In the genomic region with DNA sequence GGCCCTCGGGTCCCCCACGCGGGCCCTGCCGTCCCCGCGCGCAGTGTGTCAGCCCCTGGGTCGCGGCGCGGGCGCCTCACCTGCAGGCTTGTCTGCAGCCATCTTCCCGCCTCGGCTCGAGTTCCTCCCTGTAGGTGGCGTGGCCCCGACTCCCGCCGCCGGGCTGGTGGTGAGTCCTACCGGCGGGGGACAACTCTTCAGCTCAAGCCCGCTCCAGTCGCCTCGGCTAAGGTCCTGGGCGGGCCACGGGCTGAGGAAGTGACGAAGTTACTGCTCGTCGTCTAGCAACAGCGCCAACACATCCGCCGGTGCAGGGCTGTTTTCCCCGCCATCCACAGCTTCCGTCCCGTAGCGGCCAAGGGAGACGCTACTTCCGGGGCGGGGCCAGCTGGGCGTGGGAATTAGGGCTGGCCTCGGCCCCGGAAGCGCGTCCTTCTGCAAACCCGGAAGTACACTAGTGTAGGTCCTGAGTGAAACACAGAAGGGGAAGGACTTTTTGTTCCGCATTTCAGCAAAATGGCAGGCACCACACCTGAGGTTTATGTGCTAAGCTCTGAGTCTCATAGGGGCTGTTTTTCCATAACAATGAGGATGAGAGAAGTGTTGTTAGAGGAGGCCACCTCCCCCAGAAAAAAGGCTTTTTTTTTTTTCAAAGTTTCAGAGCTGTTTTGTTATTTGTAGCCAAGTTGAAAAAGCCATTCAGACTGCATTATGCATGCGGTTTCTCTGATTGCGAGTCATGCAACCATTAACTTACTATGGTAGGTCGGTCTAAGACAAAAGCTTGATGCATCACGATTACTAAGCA, we compare ENCODE assay signal across 8 mouse cellular contexts. TPM values are rescaled to one million over a fixed set of nuclear protein-coding genes. Genes with fewer than 3 reads are reported as not detected.
DNase-seq lines count a peak whose midpoint lies in the region; ATAC-seq and TF ChIP-seq lines count a peak whose summit lies in the region.

A gene (minus strand): TSS at position 346 of the 808 bp plus-strand sequence.

- peak; percentile 79 for TF ChIP-seq POLR2A in CH12.LX (IDR thresholded peaks at IDR 0.05; ENCODE audit: low read depth, low read length)

- no peaks in the 10 kb centered on the region for H3K9me3 ChIP-seq in CH12.LX (replicated peaks; ENCODE audit: low read length)
- H3K9me3 ChIP-seq in forebrain, embryonic 11.5 days (ENCODE audit: control insufficient read depth, low read length) = no peaks in the 10 kb centered on the region
- H3K9me3 ChIP-seq in heart, embryonic 16.5 days (replicated peaks; ENCODE audit: control insufficient read depth, low read length) = no peaks in the 10 kb centered on the region
- no peaks in the 10 kb centered on the region for H3K9me3 ChIP-seq in liver, embryonic 15.5 days (replicated peaks)
- H3K9me3 ChIP-seq in neural tube, embryonic 12.5 days = no peaks in the 10 kb centered on the region

- peak within 1 kb of the TSS; percentile 76 for H3K4me2 ChIP-seq in CH12.LX (ENCODE audit: insufficient read depth, low read depth, poor library complexity, severe bottlenecking)
- H3K4me2 ChIP-seq in forebrain, embryonic 11.5 days (ENCODE audit: low read depth, low read length, severe bottlenecking) = peak within 1 kb of the TSS; percentile 65
- peak within 1 kb of the TSS; percentile 91 for H3K4me2 ChIP-seq in heart, embryonic 16.5 days (ENCODE audit: low read depth, low read length)
- peak within 1 kb of the TSS; percentile 85 for H3K4me2 ChIP-seq in liver, embryonic 15.5 days
- H3K4me2 ChIP-seq in neural tube, embryonic 12.5 days (replicated peaks) = peak within 1 kb of the TSS; percentile 90

- in situ Hi-C loops in CH12.LX (cut with MboI; ENCODE audit: low pct_ligation_motif_present, low pct_unique_long_range_greater_than_20kb, low sequenced_read_pairs) = loop anchor here (10.0 kb wide), 3 partner anchors 85 to 285 kb away; no protein-coding TSS in a partner anchor

- H3K4me1 ChIP-seq in CH12.LX (ENCODE audit: control insufficient read depth in 1 of 2, insufficient read depth in 2 of 2) = peaks cover 8 to 37% of the 10 kb centered on the region in 2 experiments
- peaks cover 2% of the 10 kb centered on the region; the same call in 1 of the 2 replicates for H3K4me1 ChIP-seq in forebrain, embryonic 11.5 days (replicated peaks; ENCODE audit: control insufficient read depth, insufficient read depth, low read length)
- H3K4me1 ChIP-seq in heart, embryonic 16.5 days (ENCODE audit: control insufficient read depth, insufficient read depth, low read length) = peaks cover 18% of the 10 kb centered on the region
- peaks cover 31% of the 10 kb centered on the region for H3K4me1 ChIP-seq in liver, embryonic 15.5 days (replicated peaks)
- peaks cover 20% of the 10 kb centered on the region for H3K4me1 ChIP-seq in neural tube, embryonic 12.5 days

- no peak for TF ChIP-seq RAD21 in CH12.LX (IDR thresholded peaks at IDR 0.05; ENCODE audit: low read depth, low read length)

- H3K27ac ChIP-seq in CH12.LX (ENCODE audit: insufficient read depth, low read depth) = peak within 1 kb of the TSS; percentile 73
- H3K27ac ChIP-seq in forebrain, embryonic 11.5 days (ENCODE audit: low read depth, low read length) = peak within 1 kb of the TSS; percentile 57
- peak within 1 kb of the TSS; percentile 81 for H3K27ac ChIP-seq in heart, embryonic 16.5 days (ENCODE audit: low read length)
- peak within 1 kb of the TSS; percentile 82 for H3K27ac ChIP-seq in liver, embryonic 15.5 days (replicated peaks)
- H3K27ac ChIP-seq in neural tube, embryonic 12.5 days = no peak within 1 kb of the TSS

- DNase-seq in CH12.LX (ENCODE audit: extremely low read depth) = peak; percentile 99
- peak; percentile 98 for DNase-seq in c-Kit-positive CD71-positive TER-119-negative erythroid progenitor cells, embryonic 14.5 days (ENCODE audit: low read depth)
- DNase-seq in forebrain, embryonic 11.5 days (ENCODE audit: low spot score) = peak; percentile 99
- DNase-seq in kidney, postnatal 36 days = peak; percentile 98 to 100
- DNase-seq in telencephalon, adult 2 months (ENCODE audit: low read depth, low spot score) = peak; percentile 96

- TF ChIP-seq EP300 in CH12.LX (IDR thresholded peaks at IDR 0.05; ENCODE audit: low read length) = no peak

- dilution Hi-C loops in CH12.LX (cut with MboI; ENCODE audit: extremely low pct_ligation_motif_present, extremely low pct_unique_long_range_greater_than_20kb, low sequenced_read_pairs) = no loop called here

- peak within 1 kb of the TSS; percentile 79 for H3K9ac ChIP-seq in CH12.LX (ENCODE audit: insufficient read depth, low read depth)
- H3K9ac ChIP-seq in forebrain, embryonic 11.5 days (ENCODE audit: low read length) = peak within 1 kb of the TSS; percentile 82
- H3K9ac ChIP-seq in heart, embryonic 16.5 days (ENCODE audit: low read length) = peak within 1 kb of the TSS; percentile 86
- H3K9ac ChIP-seq in liver, embryonic 15.5 days = peak within 1 kb of the TSS; percentile 77
- H3K9ac ChIP-seq in neural tube, embryonic 12.5 days = peak within 1 kb of the TSS; percentile 74

- peak; percentile 98 for ATAC-seq in forebrain, embryonic 11.5 days (replicated peaks; ENCODE audit: low FRiP score)
- ATAC-seq in heart, embryonic 16.5 days (replicated peaks; ENCODE audit: extremely low read depth, insufficient read depth, low FRiP score) = peak; percentile 99
- ATAC-seq in liver, embryonic 15.5 days (ENCODE audit: insufficient read depth) = peak; percentile 98
- ATAC-seq in neural tube, embryonic 12.5 days (ENCODE audit: low FRiP score, low read depth) = peak; percentile 99

- H3K36me3 ChIP-seq in CH12.LX (replicated peaks in 1 of 2; ENCODE audit: control insufficient read depth in 1 of 2, insufficient read depth in 1 of 2, low read length in 1 of 2) = peaks cover 0 to 28% of the 10 kb centered on the region in 2 experiments
- no peaks in the 10 kb centered on the region for H3K36me3 ChIP-seq in forebrain, embryonic 11.5 days (ENCODE audit: control insufficient read depth, insufficient read depth, low read length)
- no peaks in the 10 kb centered on the region for H3K36me3 ChIP-seq in heart, embryonic 16.5 days (ENCODE audit: control insufficient read depth, insufficient read depth)
- no peaks in the 10 kb centered on the region; the same call in 1 of the 2 replicates for H3K36me3 ChIP-seq in liver, embryonic 15.5 days (replicated peaks)
- H3K36me3 ChIP-seq in neural tube, embryonic 12.5 days = peaks cover 11% of the 10 kb centered on the region; the same call in 1 of the 2 replicates

- H3K79me2 ChIP-seq in CH12.LX (replicated peaks; ENCODE audit: control insufficient read depth, extremely low read depth, insufficient read depth, poor library complexity, severe bottlenecking) = peaks cover 45% of the 10 kb centered on the region

- peak in 1 of 2 experiments; percentile 26; a peak in 2 of 4 replicates for TF ChIP-seq CTCF in CH12.LX (conservative IDR thresholded peaks at IDR 0.05 in 1 of 2, IDR thresholded peaks at IDR 0.05 in 1 of 2; ENCODE audit: low read depth in 2 of 2, low read length in 2 of 2)

- H3K27me3 ChIP-seq in CH12.LX (replicated peaks) = no peaks in the 10 kb centered on the region
- no peaks in the 10 kb centered on the region; the same call in 1 of the 2 replicates for H3K27me3 ChIP-seq in forebrain, embryonic 11.5 days (ENCODE audit: control insufficient read depth, insufficient read depth, low read length)
- H3K27me3 ChIP-seq in heart, embryonic 16.5 days (ENCODE audit: control insufficient read depth, insufficient read depth, low read length) = peaks cover 8% of the 10 kb centered on the region
- peaks cover 20% of the 10 kb centered on the region for H3K27me3 ChIP-seq in liver, embryonic 15.5 days
- H3K27me3 ChIP-seq in neural tube, embryonic 12.5 days (replicated peaks) = 0 out of 2 replicates have a peak, but pooled peaks cover 3% of the 10 kb centered on the region

- H3K4me3 ChIP-seq in CH12.LX (replicated peaks in 1 of 3; ENCODE audit: low read depth in 2 of 3, low read length in 2 of 3, poor library complexity in 1 of 3) = peak within 1 kb of the TSS; percentile 73 to 99 (median 79)
- peak within 1 kb of the TSS; percentile 79 for H3K4me3 ChIP-seq in forebrain, embryonic 11.5 days (ENCODE audit: low read depth, low read length)
- peak within 1 kb of the TSS; percentile 90 for H3K4me3 ChIP-seq in heart, embryonic 16.5 days (ENCODE audit: low read length)
- H3K4me3 ChIP-seq in liver, embryonic 15.5 days (replicated peaks) = peak within 1 kb of the TSS; percentile 86
- H3K4me3 ChIP-seq in neural tube, embryonic 12.5 days = peak within 1 kb of the TSS; percentile 84

- WGBS in forebrain, embryonic 11.5 days = 4% methylated on average over 51 of the region's 51 CpGs
- 3% methylated on average over 51 of the region's 51 CpGs for WGBS in heart, embryonic 16.5 days
- 4% methylated on average over 51 of the region's 51 CpGs for WGBS in liver, embryonic 15.5 days (ENCODE audit: insufficient replicate concordance)
- WGBS in neural tube, embryonic 12.5 days = 4% methylated on average over 51 of the region's 51 CpGs

TF ChIP-seq in CH12.LX, 34 proteins besides CTCF, POLR2A, EP300 and RAD21 (continues in another document):
- TF ChIP-seq MAZ (IDR thresholded peaks at IDR 0.05; ENCODE audit: low read depth, low read length) = no peak
- TF ChIP-seq PAX5 (IDR thresholded peaks at IDR 0.05; ENCODE audit: low read length) = no peak
- peak; percentile 75 for TF ChIP-seq IRF4 (IDR thresholded peaks at IDR 0.05; ENCODE audit: low read depth, low read length)
- TF ChIP-seq CHD2 (IDR thresholded peaks at IDR 0.05; ENCODE audit: low read length) = peak; percentile 90
- 0 out of 2 replicates have a peak, but pooled peaks have one; percentile 33 for TF ChIP-seq MYC (IDR thresholded peaks at IDR 0.05; ENCODE audit: low read depth, low read length)
- TF ChIP-seq GABPA (IDR thresholded peaks at IDR 0.05; ENCODE audit: insufficient replicate concordance, low read depth, low read length) = peak; percentile 54; the same call in 1 of the 2 replicates
- TF ChIP-seq HCFC1 (IDR thresholded peaks at IDR 0.05; ENCODE audit: low read depth, low read length) = peak; percentile 96
- peak; percentile 76 for TF ChIP-seq MEF2A (IDR thresholded peaks at IDR 0.05; ENCODE audit: borderline replicate concordance, low read depth, low read length)
- TF ChIP-seq MXI1 (IDR thresholded peaks at IDR 0.05; ENCODE audit: low read depth, low read length) = peak; percentile 73; the same call in 1 of the 2 replicates
- no peak for TF ChIP-seq ZC3H11A (IDR thresholded peaks at IDR 0.05; ENCODE audit: low read depth, low read length)
- peak; percentile 76; the same call in 1 of the 2 replicates for TF ChIP-seq SIN3A (IDR thresholded peaks at IDR 0.05; ENCODE audit: low read length)

RNA-seq across cellular contexts. Expression of the gene that starts here (rescaled TPM):
- total RNA-seq in CH12.LX (2012; rRNA removed) (49.4 and 53.5 TPM in 2 replicates), CH12.LX (2014; rRNA removed) (67.8 and 75.3 TPM in 2 replicates)
- 58.3 and 61.4 TPM in 2 replicates for polyA plus RNA-seq in CH12.LX (2012; ENCODE audit: insufficient read length, low read depth)
- 76.0 and 78.8 TPM in 2 replicates for polyA plus RNA-seq in forebrain, embryonic 11.5 days (2014; fragmentation: Nextera tagmentation; extraction: Ambion mirVana)
- polyA plus RNA-seq in heart, embryonic 16.5 days (2015; fragmentation: Nextera tagmentation; extraction: Ambion mirVana) = 38.6 and 41.4 TPM in 2 replicates
- 22.8 and 24.9 TPM in 2 replicates for polyA plus RNA-seq in liver, embryonic 15.5 days (2015; fragmentation: Nextera tagmentation; extraction: Ambion mirVana)
- 63.8 and 64.3 TPM in 2 replicates for polyA plus RNA-seq in neural tube, embryonic 12.5 days (2016; fragmentation: Nextera tagmentation; extraction: Ambion mirVana)
